Comparison of ENCODE assay signal across 17 mouse cellular contexts in the genomic region with DNA sequence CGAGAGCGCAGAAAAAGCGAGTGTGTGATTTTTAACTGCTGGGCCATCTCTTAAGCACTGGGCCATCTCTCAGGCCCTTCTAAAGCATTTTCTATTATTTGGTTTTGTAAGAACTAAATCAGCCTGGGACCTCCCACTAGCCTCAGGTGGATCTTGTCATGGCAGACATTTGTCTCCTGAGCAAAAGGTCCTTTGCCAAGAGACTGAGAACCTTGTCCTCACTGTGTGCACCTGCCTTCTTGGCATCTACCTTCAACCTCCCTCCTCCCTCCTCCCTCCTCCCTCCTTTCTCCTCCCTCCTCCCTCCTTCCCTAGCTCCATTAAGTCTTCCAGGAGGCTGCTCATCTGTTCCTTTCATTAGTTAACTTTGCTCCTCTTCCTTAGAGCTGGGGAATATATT. TPM values are rescaled to one million over a fixed set of nuclear protein-coding genes. Genes with fewer than 3 reads are reported as not detected.
"Had no signal": no experiment of that assay in that cellular context is flagged by ENCODE, and none has a peak within 500 bp of the region (broad histone marks: within the 10 kb centered on the region; RNA-seq: fewer than 3 reads in every experiment).

No protein-coding gene starts in this region.

- H3K36me3 ChIP-seq: lung, embryonic 15.5 days; midbrain, embryonic 13.5 days; midbrain, embryonic 15.5 days; neural tube, embryonic 12.5 days; stomach, embryonic 15.5 days had no signal

- H3K27ac ChIP-seq: lung, embryonic 15.5 days; macrophage; midbrain, embryonic 13.5 days; midbrain, embryonic 15.5 days; neural tube, embryonic 12.5 days; stomach, embryonic 15.5 days; stomach, postnatal 0 days had no signal

- ATAC-seq: lung, postnatal 0 days; midbrain, embryonic 13.5 days; midbrain, embryonic 15.5 days had no signal

- H3K9ac ChIP-seq: lung, embryonic 15.5 days; midbrain, embryonic 13.5 days; midbrain, embryonic 15.5 days; neural tube, embryonic 12.5 days; stomach, embryonic 15.5 days had no signal

- H3K9me3 ChIP-seq: lung, embryonic 15.5 days; megakaryocyte, embryonic 14.5 days; midbrain, embryonic 13.5 days; midbrain, embryonic 15.5 days; neural tube, embryonic 12.5 days; stomach, embryonic 15.5 days had no signal

- H3K4me1 ChIP-seq: megakaryocyte, embryonic 14.5 days; stomach, embryonic 15.5 days had no signal

- H3K4me2 ChIP-seq: lung, embryonic 15.5 days; midbrain, embryonic 11.5 days; midbrain, embryonic 13.5 days; midbrain, embryonic 15.5 days; neural tube, embryonic 12.5 days; stomach, embryonic 15.5 days had no signal

- DNase-seq: lung, adult 2 months; lung, postnatal 14 days; lung, postnatal 36 days; right cerebral cortex, postnatal 14 days; thymus, adult 2 months; thymus, postnatal 25 days; thymus, postnatal 4 days had no signal

- H3K27me3 ChIP-seq: midbrain, embryonic 13.5 days; midbrain, embryonic 15.5 days; neural tube, embryonic 12.5 days; stomach, embryonic 15.5 days had no signal

- H3K4me3 ChIP-seq: lung, embryonic 15.5 days; megakaryocyte, embryonic 14.5 days; midbrain, embryonic 13.5 days; midbrain, embryonic 15.5 days; neural tube, embryonic 12.5 days; stomach, embryonic 15.5 days had no signal

RNA-seq across cellular contexts. Expression of a gene that starts 32.6 kb away (rescaled TPM):
- polyA plus RNA-seq: macrophage had no signal
